Mouse (Mus musculus) brain, embryonic 14.5 days (tissue): ENCODE measurements at regions not wholly inside any gene's neighbourhood (a gene's known extent, or its start where the extent isn't known, plus 50 kb on each side); places are given as distances from the start of the nearest gene placed in this dataset.

ENCODE experiments used
- CTCF ChIP-seq: fragments of 200-500 bp; IDR thresholded peaks from 2 replicates; pipeline ENCODE4 v1.5.1; 2012; ENCODE audit warnings: inconsistent platforms, mild to moderate bottlenecking, moderate library complexity, borderline replicate concordance; ENCODE audit not compliant: insufficient read depth, insufficient read length; ENCODE audit errors: extremely low read depth
- POLR2A ChIP-seq: fragments of 200-500 bp; IDR thresholded peaks from 2 replicates; pipeline ENCODE4 v1.6.1; 2012; ENCODE audit warnings: mild to moderate bottlenecking, inconsistent platforms, borderline replicate concordance; ENCODE audit not compliant: poor library complexity, insufficient read depth, insufficient read length, severe bottlenecking; ENCODE audit errors: extremely low read depth

- TF ChIP-seq CTCF (no peak), POLR2A (no peak)
These were observed 191.2 kb upstream of the Rag2 start for GRCm38 (mm10) chr2:101433141-101433895.
